Mouse (Mus musculus): ENCODE data around the gene Tcf3.
A peak's percentile ranks its signal among the peaks of the same experiment; 100 is the strongest.

The Tcf3 gene

GRCm38 (mm10) chr10:80387522-80387959, 45.9 kb downstream of the Tcf3 start, which contains the start of gene Mex3d:
TSS of gene Mex3d (minus strand) at chr10:80387659.
- peak; percentile 91 to 96 for DNase-seq (ENCODE audit: inconsistent age in 2 of 2, low spot score in 1 of 2)

- peak; percentile 57 to 70 for DNase-seq (ENCODE audit: inconsistent age in 2 of 2, low spot score in 1 of 2)
Observed at GRCm38 (mm10) chr10:80386735-80387471, 46.5 kb downstream of the Tcf3 start.

DNA sequence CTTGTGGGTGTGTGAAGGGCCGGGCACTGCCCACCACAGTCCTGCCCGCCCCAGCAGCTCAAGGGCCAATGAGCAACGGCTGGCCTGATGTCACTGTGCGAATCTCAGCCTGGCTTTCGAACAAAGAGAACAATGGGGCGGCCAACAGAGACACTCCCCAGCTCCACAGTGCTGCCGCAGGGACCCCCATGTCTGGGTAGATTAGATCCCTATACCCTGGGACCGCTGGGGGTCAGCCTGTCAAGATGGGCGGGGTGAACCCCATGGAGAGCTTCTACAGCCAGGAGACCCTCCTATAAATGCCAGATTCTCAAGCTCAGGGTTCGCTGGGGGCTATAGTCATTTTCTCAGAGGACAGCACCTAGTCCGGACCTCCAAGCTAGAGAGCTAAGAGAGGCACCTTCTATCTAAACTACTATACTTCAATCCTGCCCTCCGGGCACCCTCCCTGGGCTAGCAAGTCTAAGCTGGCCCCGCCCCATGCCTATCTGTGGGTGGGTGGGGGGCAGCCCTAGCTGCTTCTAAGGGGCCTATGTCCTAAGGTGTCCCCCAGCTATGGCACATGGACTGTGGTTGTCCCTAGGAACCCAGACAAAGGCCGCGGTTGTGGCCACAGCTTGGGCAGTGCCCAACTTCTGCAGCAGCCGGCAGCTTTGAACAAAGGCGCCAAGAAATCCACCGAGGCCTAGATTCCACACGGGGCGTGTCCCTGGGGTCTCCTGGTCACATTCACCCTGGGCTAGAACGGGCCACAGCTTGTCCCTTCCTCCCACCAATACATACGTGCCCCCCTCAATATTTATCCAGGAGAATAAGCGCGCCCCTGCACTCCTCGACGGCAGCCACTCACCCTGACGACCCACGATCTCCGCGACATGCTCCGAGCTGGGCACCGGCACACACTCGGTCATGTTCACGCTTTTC, 47.4 kb downstream of the Tcf3 start:
- peak; percentile 67 to 83 for DNase-seq (ENCODE audit: inconsistent age in 2 of 2, low spot score in 1 of 2)

DNA sequence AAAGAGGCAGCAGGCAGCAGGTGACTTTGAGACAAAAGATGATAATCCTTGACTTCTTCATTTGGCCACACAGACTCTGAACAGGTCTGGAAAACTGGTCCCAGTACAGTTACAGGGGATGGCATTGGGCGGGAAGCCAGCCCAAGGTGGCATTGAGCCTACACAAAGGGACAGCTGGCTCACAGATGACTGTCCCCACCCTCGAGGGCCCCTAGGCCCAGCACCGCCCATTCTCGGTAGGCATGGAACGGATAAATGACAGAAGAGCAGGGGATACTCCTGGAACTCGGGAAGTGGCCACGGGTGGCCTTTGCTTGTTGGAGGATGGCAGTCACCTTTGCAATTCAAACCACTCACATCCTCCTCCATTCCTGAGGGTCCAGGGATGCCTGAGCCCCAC, 48.1 kb downstream of the Tcf3 start:
- DNase-seq (ENCODE audit: inconsistent age in 2 of 2, low spot score in 1 of 2) = peak; percentile 55 to 73

DNA sequence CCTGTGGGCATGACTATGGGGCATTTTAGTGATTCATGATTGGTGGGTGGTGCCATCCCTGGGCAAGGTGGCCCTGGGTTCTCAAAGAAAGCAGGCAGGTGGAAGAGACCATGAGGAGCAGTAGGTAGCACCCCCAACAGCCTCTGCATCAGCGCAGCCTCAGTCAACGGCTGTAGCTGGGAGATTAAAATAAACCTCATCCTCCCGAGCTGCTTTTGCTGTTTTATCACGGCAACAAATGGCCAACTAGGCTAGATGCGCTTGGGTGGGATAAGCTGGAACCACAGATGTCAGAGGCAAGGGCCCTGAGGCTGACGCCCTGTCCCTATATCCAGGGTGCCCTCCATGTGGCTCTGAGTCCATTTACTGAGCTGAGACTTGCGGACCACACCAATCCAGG, 48.7 kb downstream of the Tcf3 start:
- peak; percentile 25 to 57 for DNase-seq (ENCODE audit: inconsistent age in 2 of 2, low spot score in 1 of 2)

DNA sequence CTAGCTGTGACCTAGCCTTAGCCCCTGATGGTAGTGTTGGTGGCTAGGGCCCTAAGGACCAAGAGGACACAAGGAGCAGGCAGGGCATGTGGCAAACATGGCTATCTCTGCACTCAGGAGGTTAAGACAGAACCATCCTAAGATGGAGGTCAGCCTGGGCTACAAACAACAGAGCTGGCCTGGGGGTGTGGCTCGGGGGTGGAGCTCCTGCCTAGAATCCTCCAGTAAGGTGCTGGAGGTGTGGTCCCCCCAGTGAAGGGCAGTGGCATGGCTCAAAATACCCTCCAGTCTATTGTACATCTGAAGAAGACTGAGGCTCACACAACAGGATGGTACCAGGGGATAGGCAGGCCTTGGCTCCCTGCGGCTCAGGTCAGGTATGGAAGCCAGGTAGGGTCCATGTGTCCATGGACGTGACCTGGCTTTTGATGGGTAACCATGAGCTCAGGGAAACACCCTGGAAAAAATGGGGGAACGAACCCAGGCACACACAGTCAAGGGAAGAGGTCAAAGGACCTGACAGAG, 49.3 kb downstream of the Tcf3 start:
- peak; percentile 45 to 62 for DNase-seq (ENCODE audit: inconsistent age in 2 of 2, low spot score in 1 of 2)

DNA sequence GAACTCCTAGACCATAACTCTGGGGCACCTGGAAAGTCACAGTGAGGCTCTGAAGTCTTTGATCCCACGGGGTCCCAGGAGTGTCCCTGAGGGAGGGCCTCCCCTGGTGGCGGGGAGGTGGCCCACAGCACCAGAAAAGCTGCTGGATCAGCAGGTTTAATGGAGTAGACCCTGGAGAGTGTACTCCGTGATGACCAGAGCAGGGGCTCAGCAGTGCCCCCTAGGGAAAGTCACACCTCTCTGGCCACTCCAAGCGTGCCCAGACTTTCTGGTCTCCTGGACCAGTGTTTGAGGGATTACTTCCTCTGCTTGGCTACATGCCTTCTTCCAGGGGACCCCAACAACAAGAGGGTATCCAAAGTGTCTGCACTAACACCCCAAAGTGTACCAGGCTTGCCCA, 50.0 kb downstream of the Tcf3 start:
- DNase-seq (ENCODE audit: inconsistent age in 2 of 2, low spot score in 1 of 2) = peak; percentile 59 to 73

GRCm38 (mm10) chr10:80382641-80383365, 50.6 kb downstream of the Tcf3 start:
- peak; percentile 71 to 84 for DNase-seq (ENCODE audit: inconsistent age in 2 of 2, low spot score in 1 of 2)

DNA sequence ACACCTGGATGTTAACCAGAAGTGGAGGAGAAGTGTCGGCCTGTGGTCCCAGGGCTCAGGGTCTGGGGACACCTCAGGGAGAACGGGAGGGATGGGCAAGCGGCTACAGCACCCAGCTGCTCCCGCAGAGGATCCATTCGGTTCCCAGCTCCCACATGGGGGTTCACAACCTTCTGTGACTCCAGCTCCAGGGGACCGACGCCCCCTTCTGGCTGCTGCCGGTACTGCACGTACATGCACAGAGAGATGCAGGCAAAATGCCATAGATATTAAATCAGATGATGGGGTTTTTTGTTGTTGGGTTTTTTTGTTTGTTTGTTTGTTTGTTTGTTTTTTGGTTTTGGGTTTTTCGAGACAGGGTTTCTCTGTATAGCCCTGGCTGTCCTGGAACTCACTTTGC, 55.7 kb downstream of the Tcf3 start:
- peak; percentile 33 to 71 for DNase-seq (ENCODE audit: inconsistent age in 2 of 2, low spot score in 1 of 2)

- peak; percentile 88 to 96 for DNase-seq (ENCODE audit: inconsistent age in 2 of 2, low spot score in 1 of 2)
Observed at GRCm38 (mm10) chr10:80376160-80376559, 57.3 kb downstream of the Tcf3 start.

GRCm38 (mm10) chr10:80374063-80374462, 59.4 kb downstream of the Tcf3 start:
- peak; percentile 78 to 93 for DNase-seq (ENCODE audit: inconsistent age in 2 of 2, low spot score in 1 of 2)

DNA sequence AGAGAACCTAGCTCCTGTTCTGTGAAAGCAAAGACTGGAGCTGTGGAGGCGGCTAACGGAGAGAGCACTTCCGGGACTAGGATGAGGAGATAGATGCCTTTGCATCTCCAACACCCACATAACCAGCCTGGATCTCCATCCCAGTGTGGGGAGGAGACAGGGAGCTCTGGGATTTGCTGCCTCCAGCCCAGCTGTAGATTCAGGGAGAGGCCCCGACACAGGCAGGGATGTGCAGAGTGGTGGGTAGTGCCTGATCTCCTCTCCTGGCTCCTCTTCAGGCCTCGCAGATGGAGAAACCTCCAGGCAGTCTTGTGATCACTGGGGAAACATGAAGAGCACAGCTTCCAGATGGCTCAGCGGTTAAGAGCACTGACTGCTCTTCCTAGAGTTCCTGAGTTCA, 60.7 kb downstream of the Tcf3 start:
- no peak for DNase-seq (ENCODE audit: inconsistent age in 2 of 2, low spot score in 1 of 2)

DNA sequence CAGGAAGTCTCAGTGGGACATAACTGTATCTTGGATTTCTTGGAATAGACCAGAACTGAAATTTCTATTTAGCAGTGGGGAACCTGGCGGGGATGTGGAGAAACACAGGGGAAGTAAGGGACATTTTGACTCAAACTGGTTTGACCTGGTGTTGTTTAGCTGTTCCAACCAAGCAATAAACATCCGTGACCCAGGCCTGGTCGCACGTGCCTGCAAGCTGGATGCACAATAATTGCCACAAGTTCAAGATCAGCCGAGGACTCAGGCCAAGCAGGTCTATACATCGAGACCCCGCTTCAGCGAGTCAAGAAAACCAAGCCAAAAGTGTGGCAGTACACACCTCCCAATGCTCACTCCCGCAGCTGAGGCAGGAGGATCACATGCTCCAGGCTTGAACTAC, 61.5 kb downstream of the Tcf3 start:
- no peak for DNase-seq (ENCODE audit: inconsistent age in 2 of 2, low spot score in 1 of 2)

- DNase-seq (ENCODE audit: inconsistent age in 2 of 2, low spot score in 1 of 2) = peak; percentile 30 to 69
Observed at GRCm38 (mm10) chr10:80371411-80371966, 62.0 kb downstream of the Tcf3 start.

DNA sequence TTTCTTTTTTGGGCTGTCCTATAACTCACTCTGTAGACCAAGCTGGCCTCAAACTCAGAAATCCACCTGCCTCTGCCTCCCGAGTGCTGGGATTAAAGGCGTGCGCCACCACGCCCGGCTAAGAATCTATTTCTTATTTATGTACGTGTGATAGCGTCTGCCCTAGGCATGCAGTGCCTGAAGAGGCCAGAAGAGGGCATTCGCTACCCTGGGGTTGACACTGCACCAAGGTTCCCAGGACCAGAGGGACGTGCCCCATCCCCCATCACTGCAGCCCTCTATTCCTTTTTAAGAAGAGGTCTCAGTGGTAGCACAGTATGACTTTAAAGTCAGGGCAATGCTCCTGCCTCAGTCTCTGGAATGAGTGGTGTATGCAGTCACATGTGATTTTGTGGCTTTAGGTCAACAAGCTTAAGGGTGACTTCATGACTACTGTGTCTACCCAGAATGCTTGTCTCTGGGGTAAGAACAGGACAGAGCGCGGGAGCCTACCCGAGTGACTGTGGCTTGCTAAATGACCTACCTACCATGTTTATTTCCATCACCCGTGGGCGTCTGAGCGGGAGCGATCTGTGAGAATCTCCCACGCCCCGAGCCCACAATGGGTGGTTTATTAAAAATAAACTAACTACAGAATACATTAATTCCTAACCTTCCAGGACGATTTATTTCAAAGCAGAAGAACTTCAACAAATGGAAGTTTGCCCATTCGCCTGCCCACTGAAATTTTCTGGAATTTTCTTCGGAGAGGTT, 63.3 kb downstream of the Tcf3 start:
- peak; percentile 29 to 43 for DNase-seq (ENCODE audit: inconsistent age in 2 of 2, low spot score in 1 of 2)

- DNase-seq (ENCODE audit: inconsistent age in 2 of 2, low spot score in 1 of 2) = peak in 1 of 2 experiments; percentile 33
Observed at GRCm38 (mm10) chr10:80368392-80368791, 65.1 kb downstream of the Tcf3 start.

- DNase-seq (ENCODE audit: inconsistent age in 2 of 2, low spot score in 1 of 2) = no peak
Observed at GRCm38 (mm10) chr10:80367954-80368353, 65.5 kb downstream of the Tcf3 start.

GRCm38 (mm10) chr10:80365736-80366135, 67.7 kb downstream of the Tcf3 start:
- DNase-seq (ENCODE audit: inconsistent age in 2 of 2, low spot score in 1 of 2) = no peak

- DNase-seq (ENCODE audit: inconsistent age in 2 of 2, low spot score in 1 of 2) = no peak
Observed at GRCm38 (mm10) chr10:80363734-80364133, 69.7 kb downstream of the Tcf3 start.
